Mouse (Mus musculus): Measurements from ENCODE around the gene Olfr589.
"Not testable (repeated sequence)": the region's sequence is repeated elsewhere in the genome, so short reads cannot be mapped to it uniquely, and the experiment has no call there.

Olfr589 gene

GRCm38 (mm10) chr7:103156256-103156655, at the start of gene Olfr589:
TSS of gene Olfr589 (minus strand) at chr7:103156356.
- no peak for DNase-seq

- not testable (repeated sequence) for DNase-seq
These were observed 28.3 kb upstream of the Olfr589 start, which contains the start of gene Olfr592 for GRCm38 (mm10) chr7:103184503-103184902. TSS of gene Olfr592 (plus strand) at chr7:103184803.

GRCm38 (mm10) chr7:103178240-103178639, 22.1 kb upstream of the Olfr589 start, which contains the start of gene Olfr591:
TSS of gene Olfr591 (minus strand) at chr7:103178340.
- DNase-seq = no peak

DNA sequence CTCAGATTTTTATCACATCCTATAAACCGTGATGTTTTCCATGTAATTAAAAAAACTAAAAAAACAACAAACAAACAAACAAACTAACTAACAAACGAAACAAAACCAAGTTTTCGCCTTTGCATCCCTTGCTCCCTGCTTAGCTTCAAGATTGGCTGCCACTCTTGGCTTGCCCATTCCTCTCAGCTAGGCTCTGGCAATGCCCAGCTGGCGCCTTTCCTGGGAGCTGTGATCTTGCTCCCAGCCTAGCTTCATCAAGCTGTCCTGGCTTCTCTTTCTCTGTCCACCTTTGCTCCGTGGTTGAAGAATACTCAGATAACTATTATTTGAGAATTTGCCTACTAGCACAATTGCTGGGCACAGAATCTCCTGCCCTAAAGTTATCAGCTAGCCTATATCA, 13.5 kb upstream of the Olfr589 start:
- no peak for DNase-seq

GRCm38 (mm10) chr7:103140579-103140978, 15.6 kb downstream of the Olfr589 start, which contains the start of gene Olfr588-ps1:
TSS of gene Olfr588-ps1 (plus strand) at chr7:103140879.
- DNase-seq = no peak

DNA sequence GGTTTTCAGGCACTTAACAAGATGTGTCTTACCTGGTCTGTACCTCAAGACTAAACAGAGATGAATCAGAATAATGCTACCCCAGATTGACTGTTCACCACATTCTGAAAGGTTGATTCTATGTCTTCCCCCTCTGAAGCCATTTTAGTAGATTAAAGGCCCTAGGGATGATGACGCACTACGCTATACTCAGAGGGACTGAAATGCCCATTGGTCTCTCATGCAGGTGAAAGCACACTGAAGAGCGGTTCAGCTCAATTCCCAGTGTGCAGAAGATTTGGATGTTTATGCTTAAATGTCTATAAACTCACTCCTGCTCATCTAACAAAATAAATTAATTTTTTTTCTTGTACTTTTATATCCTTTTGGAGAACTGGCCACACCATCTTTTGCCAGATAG, 30.6 kb downstream of the Olfr589 start, which contains the start of gene Olfr586:
Olfr586 (minus strand) TSS at position 101 of the 400 bp plus-strand sequence.
- no peak for DNase-seq

DNA sequence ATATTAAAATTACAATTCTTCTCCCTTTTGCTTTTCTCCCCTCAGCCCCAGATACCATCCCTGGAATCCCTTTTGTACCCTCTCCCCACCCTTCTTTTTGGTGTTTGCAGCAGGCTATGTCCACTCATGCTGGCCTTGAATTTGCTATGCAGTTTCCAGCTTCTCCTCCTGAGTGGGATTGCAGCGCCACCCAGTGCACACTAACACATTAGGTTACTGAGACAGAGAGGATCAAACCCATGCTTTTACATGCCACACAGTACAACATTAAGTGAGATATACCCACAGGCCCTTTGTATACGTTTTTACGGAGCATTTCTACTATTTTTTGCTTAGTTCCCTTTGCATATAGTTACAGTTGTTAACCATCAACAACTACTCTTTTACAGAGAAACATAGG, 36.8 kb downstream of the Olfr589 start:
- peak; percentile 3 for DNase-seq
